Comparison of ENCODE assay signal across 20 mouse cellular contexts in genomic region chr9:44256213-44256612, GRCm38 (mm10). TPM values are rescaled to one million over a fixed set of nuclear protein-coding genes. Genes with fewer than 3 reads are reported as not detected.
DNase-seq lines count a peak whose midpoint lies in the region; ATAC-seq and TF ChIP-seq lines count a peak whose summit lies in the region.
"Had no signal": no experiment of that assay in that cellular context is flagged by ENCODE, and none has a peak within 500 bp of the region (broad histone marks: within the 10 kb centered on the region; RNA-seq: fewer than 3 reads in every experiment).

No protein-coding gene starts in this region.

- TF ChIP-seq EP300 in ES-Bruce4 (IDR thresholded peaks at IDR 0.05; ENCODE audit: insufficient read depth, low read depth, low read length) = no peak

- no peak overlapping the region for H3K4me3 ChIP-seq in heart, embryonic 14.5 days (ENCODE audit: control insufficient read depth in 1 of 2, insufficient read depth in 1 of 2, low read depth in 1 of 2, low read length in 2 of 2)
- no peak overlapping the region for H3K4me3 ChIP-seq in liver, embryonic 16.5 days (ENCODE audit: low read depth, low read length)
- H3K4me3 ChIP-seq in ES-Bruce4 (ENCODE audit: low read depth, low read length) = peak overlapping the region; percentile 5; the same call in 1 of the 2 replicates
- no peak overlapping the region for H3K4me3 ChIP-seq in forebrain, embryonic 14.5 days (ENCODE audit: low read depth, low read length)
- H3K4me3 ChIP-seq: heart, adult 2 months had no signal

- no peak overlapping the region for H3K9ac ChIP-seq in heart, embryonic 14.5 days (ENCODE audit: low read length)
- no peak overlapping the region for H3K9ac ChIP-seq in liver, embryonic 16.5 days (ENCODE audit: low read depth, low read length)
- H3K9ac ChIP-seq in ES-Bruce4 (ENCODE audit: low read depth, poor library complexity, severe bottlenecking) = no peak overlapping the region
- no peak overlapping the region for H3K9ac ChIP-seq in forebrain, embryonic 14.5 days (ENCODE audit: low read length)
- H3K9ac ChIP-seq: liver, embryonic 14.5 days had no signal

- H3K9me3 ChIP-seq in heart, embryonic 14.5 days (ENCODE audit: control insufficient read depth, low read length) = no peaks in the 10 kb centered on the region
- H3K9me3 ChIP-seq in liver, embryonic 16.5 days (replicated peaks; ENCODE audit: control insufficient read depth, low read length) = no peaks in the 10 kb centered on the region
- H3K9me3 ChIP-seq in ES-Bruce4 (replicated peaks; ENCODE audit: control insufficient read depth, insufficient read depth, low read length, poor library complexity, severe bottlenecking) = no peaks in the 10 kb centered on the region
- no peaks in the 10 kb centered on the region for H3K9me3 ChIP-seq in forebrain, embryonic 14.5 days (replicated peaks; ENCODE audit: control insufficient read depth, low read length)
- H3K9me3 ChIP-seq: G1E had no signal

- no peak for TF ChIP-seq POLR2A in ES-Bruce4 (IDR thresholded peaks at IDR 0.05; ENCODE audit: insufficient read depth, low read length)

- WGBS in heart, embryonic 14.5 days = 81% methylated on average over 8 of the region's 8 CpGs
- 80% methylated on average over 8 of the region's 8 CpGs for WGBS in liver, embryonic 16.5 days (ENCODE audit: insufficient replicate concordance)
- 73% methylated on average over 8 of the region's 8 CpGs for WGBS in forebrain, embryonic 14.5 days

- 0 out of 2 replicates have a peak, but pooled peaks have one; percentile 44 for ATAC-seq in heart, embryonic 14.5 days (ENCODE audit: insufficient number of reproducible peaks, insufficient read depth, low FRiP score, low read depth)
- ATAC-seq in liver, embryonic 16.5 days (ENCODE audit: low read depth) = no peak
- no peak for ATAC-seq in forebrain, embryonic 14.5 days
- ATAC-seq: hindbrain, embryonic 16.5 days; intestine, postnatal 0 days had no signal

- peaks cover 3% of the 10 kb centered on the region; the same call in 1 of the 2 replicates for H3K27me3 ChIP-seq in heart, embryonic 14.5 days (ENCODE audit: control insufficient read depth, insufficient read depth, low read length)
- no peaks in the 10 kb centered on the region for H3K27me3 ChIP-seq in liver, embryonic 16.5 days (ENCODE audit: control insufficient read depth, insufficient read depth, low read depth, low read length)
- no peaks in the 10 kb centered on the region for H3K27me3 ChIP-seq in ES-Bruce4 (ENCODE audit: control insufficient read depth, insufficient read depth, low read length, poor library complexity, severe bottlenecking)
- H3K27me3 ChIP-seq in forebrain, embryonic 14.5 days (replicated peaks; ENCODE audit: control insufficient read depth, insufficient read depth, low read length) = no peaks in the 10 kb centered on the region

- TF ChIP-seq CTCF in ES-Bruce4 (IDR thresholded peaks at IDR 0.05; ENCODE audit: low read depth, low read length) = no peak

- H3K4me2 ChIP-seq in heart, embryonic 14.5 days (ENCODE audit: low read length) = no peak overlapping the region
- H3K4me2 ChIP-seq in liver, embryonic 16.5 days (ENCODE audit: low read depth, low read length) = no peak overlapping the region
- no peak overlapping the region for H3K4me2 ChIP-seq in forebrain, embryonic 14.5 days (ENCODE audit: low read length)

- no peak for DNase-seq in heart, adult 18-20 months
- DNase-seq in liver = no peak
- no peak for DNase-seq in forebrain, embryonic 14.5 days (ENCODE audit: low spot score)
- DNase-seq in adrenal gland, postnatal 36 days = no peak
- DNase-seq: cerebellum, postnatal 10 days; heart, adult 2 months; left cerebral cortex, postnatal 4 days; lung, postnatal 36 days; retina, postnatal 1 day had no signal

- 0 out of 2 replicates have a peak, but pooled peaks cover 2% of the 10 kb centered on the region for H3K36me3 ChIP-seq in heart, embryonic 14.5 days (ENCODE audit: control insufficient read depth, insufficient read depth, low read length)
- no peaks in the 10 kb centered on the region for H3K36me3 ChIP-seq in liver, embryonic 16.5 days (ENCODE audit: control insufficient read depth, insufficient read depth)
- no peaks in the 10 kb centered on the region for H3K36me3 ChIP-seq in ES-Bruce4 (ENCODE audit: control insufficient read depth, insufficient read depth, low read length, poor library complexity, severe bottlenecking)
- no peaks in the 10 kb centered on the region for H3K36me3 ChIP-seq in forebrain, embryonic 14.5 days (ENCODE audit: control insufficient read depth, insufficient read depth, low read length)
- H3K36me3 ChIP-seq: G1E had no signal

- peaks cover 5 to 10% of the 10 kb centered on the region in 2 experiments; a peak in 2 of 4 replicates for H3K4me1 ChIP-seq in heart, embryonic 14.5 days (ENCODE audit: control insufficient read depth in 2 of 2, insufficient read depth in 2 of 2, low read length in 2 of 2)
- no peaks in the 10 kb centered on the region; the same call in 1 of the 2 replicates for H3K4me1 ChIP-seq in liver, embryonic 16.5 days (ENCODE audit: control insufficient read depth, low read depth, low read length)
- no peaks in the 10 kb centered on the region for H3K4me1 ChIP-seq in ES-Bruce4 (ENCODE audit: control insufficient read depth, insufficient read depth, low read length)
- peaks cover 21% of the 10 kb centered on the region for H3K4me1 ChIP-seq in forebrain, embryonic 14.5 days (ENCODE audit: control insufficient read depth, insufficient read depth, low read length)

- no peak overlapping the region for H3K27ac ChIP-seq in heart, embryonic 14.5 days (replicated peaks in 1 of 2; ENCODE audit: control insufficient read depth in 1 of 2, insufficient read depth in 1 of 2, low read depth in 2 of 2, low read length in 2 of 2)
- H3K27ac ChIP-seq in liver, embryonic 16.5 days (ENCODE audit: low read length) = 0 out of 2 replicates have a peak overlapping the region, but pooled peaks have one; percentile 17
- H3K27ac ChIP-seq in ES-Bruce4 (ENCODE audit: insufficient read depth, low read length) = no peak overlapping the region
- H3K27ac ChIP-seq in forebrain, embryonic 14.5 days (ENCODE audit: low read depth, low read length) = 0 out of 2 replicates have a peak overlapping the region, but pooled peaks have one; percentile 85
- H3K27ac ChIP-seq: heart, adult 2 months; liver, embryonic 14.5 days had no signal

RNA-seq across cellular contexts. Expression of gene Pdzd3, which starts 4.9 kb away (rescaled TPM):
- polyA plus RNA-seq in heart, embryonic 14.5 days (2014; fragmentation: Nextera tagmentation; extraction: Ambion mirVana) = not detected in 2 replicates
- 1 to 10 TPM; 4.6 to 5.4 TPM for total RNA-seq in heart, adult 18-20 months (2021)
- 0.04 and 0.14 TPM in 2 replicates for polyA plus RNA-seq in liver, embryonic 16.5 days (2015; fragmentation: Nextera tagmentation; extraction: Ambion mirVana)
- polyA plus RNA-seq in ES-Bruce4 (2011; ENCODE audit: insufficient read depth, insufficient read length, low read depth, missing spikeins) = not detected in 2 replicates
- 0.32 and 0.52 TPM in 2 replicates for polyA plus RNA-seq in forebrain, embryonic 14.5 days (2014; fragmentation: Nextera tagmentation; extraction: Ambion mirVana)
- total RNA-seq in adrenal gland, postnatal 36 days (2021) = not detected
- total RNA-seq: G1E had no signal
- polyA plus RNA-seq: G1E had no signal

RNA-seq across cellular contexts. Expression of gene Nlrx1, which starts 12.2 kb away (rescaled TPM):
- polyA plus RNA-seq in heart, embryonic 14.5 days (2014; fragmentation: Nextera tagmentation; extraction: Ambion mirVana) = 7.0 and 7.3 TPM in 2 replicates
- 10 to 100 TPM; 21.7 to 25.6 TPM for total RNA-seq in heart, adult 18-20 months (2021)
- polyA plus RNA-seq in liver, embryonic 16.5 days (2015; fragmentation: Nextera tagmentation; extraction: Ambion mirVana) = 4.3 and 5.0 TPM in 2 replicates
- polyA plus RNA-seq in ES-Bruce4 (2011; ENCODE audit: insufficient read depth, insufficient read length, low read depth, missing spikeins) = 1.6 and 2.3 TPM in 2 replicates
- polyA plus RNA-seq in forebrain, embryonic 14.5 days (2014; fragmentation: Nextera tagmentation; extraction: Ambion mirVana) = 4.6 and 4.8 TPM in 2 replicates
- 10 to 100 TPM; 14.9 to 32.2 TPM for total RNA-seq in adrenal gland, postnatal 36 days (2021)

RNA-seq across cellular contexts. Expression of gene Ccdc153, which starts 15.7 kb away (rescaled TPM):
- polyA plus RNA-seq in heart, embryonic 14.5 days (2014; fragmentation: Nextera tagmentation; extraction: Ambion mirVana) = not detected in 2 replicates
- total RNA-seq in heart, adult 18-20 months (2021) = 1 to 10 TPM in 1 of 2 experiments, not detected in 1; 1.7 TPM
- polyA plus RNA-seq in liver, embryonic 16.5 days (2015; fragmentation: Nextera tagmentation; extraction: Ambion mirVana) = not detected in 2 replicates
- not detected in 2 replicates for polyA plus RNA-seq in ES-Bruce4 (2011; ENCODE audit: insufficient read depth, insufficient read length, low read depth, missing spikeins)
- polyA plus RNA-seq in forebrain, embryonic 14.5 days (2014; fragmentation: Nextera tagmentation; extraction: Ambion mirVana) = not detected in 2 replicates
- 1 to 10 TPM; 2.3 to 3.3 TPM for total RNA-seq in adrenal gland, postnatal 36 days (2021)
- total RNA-seq: G1E; gastrocnemius, adult 8-10 months; heart, adult 2 months; neutrophil, adult 5-6 weeks had no signal
- polyA plus RNA-seq: G1E; hindbrain, embryonic 16.5 days; intestine, postnatal 0 days; kidney, embryonic 16.5 days; liver, embryonic 14.5 days; small intestine, adult 2 months had no signal

RNA-seq across cellular contexts. Expression of gene Cbl, which starts 22.4 kb away (rescaled TPM):
- polyA plus RNA-seq in heart, embryonic 14.5 days (2014; fragmentation: Nextera tagmentation; extraction: Ambion mirVana) = 12.7 and 13.7 TPM in 2 replicates
- total RNA-seq in heart, adult 18-20 months (2021) = 10 to 100 TPM; 18.0 to 18.5 TPM
- 4.4 and 5.0 TPM in 2 replicates for polyA plus RNA-seq in liver, embryonic 16.5 days (2015; fragmentation: Nextera tagmentation; extraction: Ambion mirVana)
- polyA plus RNA-seq in ES-Bruce4 (2011; ENCODE audit: insufficient read depth, insufficient read length, low read depth, missing spikeins) = 58.8 and 62.0 TPM in 2 replicates
- polyA plus RNA-seq in forebrain, embryonic 14.5 days (2014; fragmentation: Nextera tagmentation; extraction: Ambion mirVana) = 13.4 and 17.3 TPM in 2 replicates
- total RNA-seq in adrenal gland, postnatal 36 days (2021) = 10 to 100 TPM; 28.9 to 40.5 TPM

RNA-seq across cellular contexts. Expression of gene Abcg4, which starts 32.2 kb away (rescaled TPM):
- polyA plus RNA-seq in heart, embryonic 14.5 days (2014; fragmentation: Nextera tagmentation; extraction: Ambion mirVana) = 1.3 and 2.7 TPM in 2 replicates
- total RNA-seq in heart, adult 18-20 months (2021) = under 1 TPM; 0.30 to 0.85 TPM
- polyA plus RNA-seq in liver, embryonic 16.5 days (2015; fragmentation: Nextera tagmentation; extraction: Ambion mirVana) = 16.0 and 17.9 TPM in 2 replicates
- 0.62 and 1.3 TPM in 2 replicates for polyA plus RNA-seq in ES-Bruce4 (2011; ENCODE audit: insufficient read depth, insufficient read length, low read depth, missing spikeins)
- 7.1 and 8.1 TPM in 2 replicates for polyA plus RNA-seq in forebrain, embryonic 14.5 days (2014; fragmentation: Nextera tagmentation; extraction: Ambion mirVana)
- total RNA-seq in adrenal gland, postnatal 36 days (2021) = 10 to 100 TPM; 28.2 to 32.6 TPM

Comparison
In these comparisons a context has a peak if more than half of its experiments do, and no peak if none do; other contexts are left out.
1. H3K27ac ChIP-seq: peak in liver, embryonic 16.5 days (single experiment) and forebrain, embryonic 14.5 days (single experiment); none in heart, embryonic 14.5 days (0 of 2) and ES-Bruce4 (single experiment).